Mouse (Mus musculus) spleen, adult 18-20 months (tissue): ENCODE measurements at regions not wholly inside any gene's neighbourhood (a gene's known extent, or its start where the extent isn't known, plus 50 kb on each side); places are given as distances from the start of the nearest gene placed in this dataset.

Experiments used
- DNase-seq, 2 experiments: peaks; one replicate each; pipeline ENCODE4 v3.0.0; 2022; ENCODE audit warnings: mixed read lengths in 2 of 2

DNA sequence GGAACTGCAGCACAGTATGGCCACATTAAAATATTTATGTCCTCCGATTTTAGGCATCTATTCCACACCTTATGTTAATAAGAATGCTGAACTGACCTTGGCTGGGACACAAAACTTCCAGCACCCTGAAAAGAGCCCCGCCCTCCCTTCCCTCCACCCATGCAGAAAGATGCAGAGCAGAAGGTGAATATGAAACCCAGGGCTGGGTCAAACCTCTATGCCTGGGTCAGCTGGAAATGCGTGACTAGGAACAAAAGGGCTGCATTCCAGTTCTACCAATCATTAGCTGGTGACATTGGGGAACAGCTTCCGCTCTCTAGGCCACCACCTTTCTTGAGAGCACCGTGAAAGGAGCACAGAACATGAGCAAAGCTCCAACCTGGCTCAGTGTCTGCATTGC is 114.9 kb upstream of the Slc24a5 start:
- DNase-seq = no peak

DNA sequence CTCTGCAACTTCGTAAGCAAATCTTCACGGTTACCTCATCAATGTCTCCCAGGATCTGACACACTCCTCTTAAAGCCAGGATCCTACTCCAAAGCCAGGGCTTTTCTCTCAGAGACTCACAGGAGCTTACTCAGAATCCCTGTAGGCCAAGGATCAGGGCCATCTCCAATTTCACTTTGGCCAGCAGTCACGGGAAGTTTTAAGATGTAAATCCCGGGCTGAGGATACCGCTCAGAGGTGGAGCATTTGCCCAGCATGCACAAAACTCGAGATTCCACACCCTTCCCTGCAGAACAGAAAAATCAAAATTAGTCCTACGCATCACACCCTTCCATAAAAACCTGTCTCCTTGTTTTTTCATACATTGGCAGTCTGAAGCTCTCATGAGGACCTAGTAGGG is 112.1 kb upstream of the Slc24a5 start:
- DNase-seq = no peak

DNA sequence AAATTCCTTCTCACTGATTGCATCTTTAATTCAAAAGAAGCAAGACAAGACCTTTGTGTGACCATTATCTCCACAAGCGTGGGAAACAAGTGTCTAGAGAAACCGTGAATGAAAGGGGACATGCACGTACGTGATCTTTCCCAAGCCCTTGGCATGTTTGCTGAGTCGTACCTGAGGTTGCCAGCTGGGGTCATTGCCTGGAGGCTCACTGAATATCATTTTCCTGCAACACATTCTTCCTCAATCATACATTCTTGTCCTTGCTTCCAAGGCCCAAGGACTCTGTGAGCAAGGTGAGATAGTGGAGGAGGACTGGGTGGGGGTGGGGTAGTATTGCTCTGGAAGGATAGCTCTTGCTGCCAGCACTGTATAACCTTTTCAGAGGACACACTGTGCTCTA is 108.5 kb upstream of the Slc24a5 start:
- no peak for DNase-seq

DNA sequence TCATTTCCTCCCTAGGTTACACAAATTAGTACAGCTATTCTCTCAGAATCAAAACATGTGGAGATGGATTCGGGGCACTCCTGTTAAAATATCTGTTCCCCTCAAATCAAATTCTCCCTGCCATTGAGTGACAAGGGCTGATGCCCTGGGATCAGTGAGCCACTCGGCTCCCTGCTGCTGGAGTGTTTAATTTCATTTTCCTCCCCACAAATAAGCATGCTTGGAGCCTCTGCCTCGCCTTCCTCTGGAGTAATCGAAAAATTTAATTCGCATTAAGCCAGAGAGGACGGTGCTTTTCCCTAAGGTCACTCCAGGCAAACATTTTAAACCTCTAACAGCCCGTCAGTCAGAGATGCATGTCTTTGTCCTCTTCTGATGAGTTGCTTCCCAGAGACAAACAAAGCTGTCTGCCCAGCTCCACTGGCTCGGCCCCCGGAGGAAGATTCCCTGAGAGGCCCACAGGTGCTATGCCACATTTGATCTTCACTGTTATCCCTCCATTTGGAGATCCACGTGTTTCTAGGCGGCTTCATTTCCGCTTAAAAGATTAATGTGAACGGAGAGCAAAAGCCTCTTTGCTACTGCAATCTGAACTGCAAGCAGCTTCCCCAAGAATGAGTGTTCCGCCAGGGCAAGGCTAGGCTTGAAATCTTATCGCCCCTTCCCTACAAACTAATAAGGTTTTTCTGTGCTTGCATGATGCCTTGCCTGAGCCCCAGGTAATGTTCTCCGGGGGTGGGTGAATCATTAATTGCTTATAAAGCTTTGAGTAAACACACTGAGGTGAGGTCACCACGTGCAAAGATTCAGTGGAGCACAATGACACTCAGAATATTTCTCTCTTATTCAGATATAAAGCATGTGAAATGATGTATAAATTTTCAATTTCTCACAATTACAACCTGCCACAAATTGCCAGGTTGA is 95.8 kb upstream of the Slc24a5 start:
- DNase-seq = no peak

DNA sequence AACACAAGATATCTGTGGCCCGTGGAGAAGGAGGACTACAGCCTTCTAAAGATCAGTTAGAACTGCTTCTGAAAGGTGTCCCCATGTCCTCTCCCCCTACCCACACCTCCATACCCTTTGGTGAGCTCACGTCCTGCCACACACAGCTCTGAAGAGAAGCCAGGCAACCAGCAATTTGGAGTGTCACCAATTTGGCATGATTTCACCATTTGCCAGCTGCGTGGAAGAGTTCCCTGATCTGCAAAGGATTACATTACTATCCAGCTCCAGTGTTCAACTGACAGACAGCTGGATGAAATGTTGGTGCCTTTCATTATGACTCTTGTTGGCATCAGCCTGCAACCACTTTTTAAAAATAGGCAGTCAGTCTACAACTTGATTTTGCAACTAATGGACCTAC is 92.8 kb upstream of the Slc24a5 start:
- DNase-seq = no peak

DNA sequence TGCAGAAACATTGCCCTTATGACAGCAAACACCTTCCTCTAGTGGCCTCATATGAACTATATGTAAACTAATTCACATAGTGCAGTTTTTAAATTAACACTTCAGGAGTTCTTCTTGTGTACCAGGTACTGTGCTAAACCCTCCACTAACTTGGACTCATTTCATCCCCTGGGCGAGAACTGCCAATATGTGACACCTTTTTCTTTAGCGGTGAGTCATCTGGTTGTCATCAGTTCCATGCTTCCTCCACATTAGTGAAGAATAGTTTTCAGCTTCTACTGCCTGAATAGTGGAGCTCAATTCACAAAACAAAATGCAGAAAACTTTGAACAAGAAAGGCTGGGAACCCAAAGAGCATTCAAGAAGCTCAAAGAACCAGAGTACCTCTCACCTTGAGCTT is 76.9 kb upstream of the Slc24a5 start:
- no peak for DNase-seq

DNA sequence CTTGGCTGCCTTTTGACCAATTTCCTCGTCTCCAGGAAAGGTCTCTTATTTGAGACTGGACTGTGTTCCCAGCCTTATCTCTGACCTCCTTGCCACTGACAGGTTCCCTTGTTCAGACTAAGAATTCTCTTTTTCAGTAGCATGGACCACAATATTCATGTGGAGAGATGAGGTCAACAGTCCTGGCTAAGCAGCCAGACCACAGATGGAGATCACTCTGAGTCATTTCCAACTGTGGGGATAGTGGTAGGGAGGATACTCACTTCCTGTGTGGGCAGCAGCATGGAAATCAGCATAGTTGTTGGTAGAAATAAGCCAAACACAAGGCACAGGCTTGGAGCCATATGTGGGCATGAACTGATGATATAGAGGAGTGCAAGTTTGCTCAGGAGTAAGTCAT is 52.9 kb upstream of the Slc24a5 start:
- no peak for DNase-seq

DNA sequence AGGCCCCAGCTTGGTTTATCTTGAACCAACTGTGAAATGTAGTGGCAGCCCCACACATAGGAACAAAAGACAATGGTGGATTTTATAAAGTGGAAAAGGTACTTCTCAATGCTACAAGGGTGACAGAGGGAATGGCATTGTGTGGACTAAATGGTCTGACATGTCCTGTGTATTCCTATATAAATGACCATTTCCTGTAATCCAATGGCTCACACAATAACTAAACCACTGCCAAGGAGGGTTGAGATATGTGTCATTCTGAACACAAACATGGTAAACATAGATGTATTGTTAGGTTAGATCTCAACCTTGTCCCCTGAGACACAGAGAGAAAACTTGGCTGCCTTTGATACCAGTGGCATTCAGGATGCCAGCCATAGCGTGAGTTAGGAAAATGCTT is 51.0 kb upstream of the Slc24a5 start:
- DNase-seq = no peak
